Mouse (Mus musculus) ES-Bruce4 (cell line): ENCODE data around the gene Gal3st2.
"Not testable (repeated sequence)": the region's sequence is repeated elsewhere in the genome, so short reads cannot be mapped to it uniquely, and the experiment has no call there.

Source experiments
- CTCF ChIP-seq: IDR thresholded peaks from one replicate; pipeline ENCODE4 v1.8.1; 2011; ENCODE audit warnings: low read depth, low read length
- EP300 ChIP-seq: IDR thresholded peaks from 2 replicates; pipeline ENCODE4 v1.6.1; 2011; ENCODE audit warnings: low read depth, low read length; ENCODE audit not compliant: insufficient read depth
- POLR2A ChIP-seq: IDR thresholded peaks from one replicate; pipeline ENCODE4 v1.8.1; 2011; ENCODE audit warnings: low read length; ENCODE audit not compliant: insufficient read depth

- TF ChIP-seq CTCF, EP300, POLR2A: not testable (repeated sequence)
These were observed 45.6 kb downstream of the Gal3st2 start for GRCm38 (mm10) chr1:93906690-93907089.
